Mouse (Mus musculus) hindbrain, embryonic 11.5 days (tissue): ENCODE measurements at regions not wholly inside any gene's neighbourhood (a gene's known extent, or its start where the extent isn't known, plus 50 kb on each side); places are given as distances from the start of the nearest gene placed in this dataset.

ENCODE experiments used
- ATAC-seq: fragments of 200-750 bp; cut with Nextera tagmentation; 2 replicates; pipeline ENCODE4 v1.8.0; 2017; ENCODE audit warnings: mild to moderate bottlenecking, moderate TSS enrichment, moderate library complexity; ENCODE audit not compliant: low FRiP score
- DNase-seq: peaks from one replicate; pipeline ENCODE4 v3.0.0-alpha.2; 2015; ENCODE audit warnings: low spot score
- H3K27ac ChIP-seq: fragments of 300-500 bp; sonication (generic); 2 replicates; pipeline ENCODE4 v1.5.1; 2014; ENCODE audit warnings: mild to moderate bottlenecking, low read depth, low read length
- H3K27me3 ChIP-seq: fragments of 300-500 bp; sonication (generic); 2 replicates; pipeline ENCODE4 v1.6.1; 2014; ENCODE audit warnings: mild to moderate bottlenecking, low read length, moderate library complexity, mixed read lengths; ENCODE audit not compliant: control insufficient read depth, insufficient read depth
- H3K36me3 ChIP-seq: fragments of 300-500 bp; sonication (generic); 2 replicates; pipeline ENCODE4 v1.6.1; 2014; ENCODE audit warnings: mild to moderate bottlenecking, low read length, moderate library complexity, mixed read lengths; ENCODE audit not compliant: control insufficient read depth, insufficient read depth
- H3K4me1 ChIP-seq: fragments of 300-500 bp; sonication (generic); replicated peaks from 2 replicates; pipeline ENCODE4 v1.6.1; 2014; ENCODE audit warnings: low read length, mixed read lengths; ENCODE audit not compliant: control insufficient read depth, insufficient read depth
- H3K4me2 ChIP-seq: fragments of 300-500 bp; sonication (generic); replicated peaks from 2 replicates; pipeline ENCODE4 v1.6.1; 2014; ENCODE audit warnings: mild to moderate bottlenecking, low read depth, low read length
- H3K4me3 ChIP-seq: fragments of 300-500 bp; sonication (generic); 2 replicates; pipeline ENCODE4 v1.5.1; 2014; ENCODE audit warnings: low read depth, low read length
- H3K9ac ChIP-seq: fragments of 300-500 bp; sonication (generic); 2 replicates; pipeline ENCODE4 v1.6.1; 2014; ENCODE audit warnings: low read depth, low read length
- H3K9me3 ChIP-seq: fragments of 300-500 bp; sonication (generic); 2 replicates; pipeline ENCODE4 v1.6.1; 2016; ENCODE audit warnings: low read length; ENCODE audit not compliant: control insufficient read depth
- whole genome bisulfite sequencing: fragments of 180-500 bp; shearing (Covaris S2); extraction: QIAGEN DNeasy Blood & Tissue Kit; methylation state at CpG from one replicate; pipeline ENCODE4 v1.1.7; 2014; 5-methylcytosine and 5-hydroxymethylcytosine counted together

DNA sequence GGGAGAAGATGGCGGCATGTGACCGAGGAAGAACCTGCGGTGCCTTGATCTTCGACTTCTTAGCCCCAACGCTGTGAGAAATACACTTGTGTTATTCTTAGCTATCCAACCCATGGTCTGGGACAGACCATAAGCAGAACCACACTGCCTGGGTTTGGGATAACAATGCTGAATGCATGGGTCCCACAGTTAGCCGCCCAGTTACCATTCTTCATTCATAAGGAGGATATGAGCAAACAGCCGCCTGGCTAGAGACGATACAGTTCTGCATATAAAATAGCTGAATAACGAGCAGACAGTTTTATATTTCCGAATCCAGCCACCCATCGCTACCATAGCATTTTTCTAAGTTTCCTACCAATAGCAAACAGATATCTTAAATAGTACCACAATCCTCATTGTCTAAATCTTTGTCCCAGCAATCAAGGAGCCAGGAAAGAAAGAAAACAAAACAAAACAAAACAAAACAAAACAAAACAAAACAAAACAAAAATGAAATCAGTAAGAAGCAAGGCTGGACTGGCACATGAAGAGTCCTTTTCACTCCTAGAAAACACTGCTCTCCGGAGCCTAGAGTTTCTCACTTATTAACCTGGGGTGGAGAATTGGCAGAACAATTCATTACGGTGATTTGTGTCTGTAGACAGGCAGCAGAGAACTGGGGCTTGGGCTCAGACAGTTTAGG is 85.2 kb upstream of the Cpm start:
- no peaks in the 10 kb centered on the region for H3K9me3 ChIP-seq
- WGBS, result 85% methylated on average over 13 of the region's 13 CpGs
- H3K27ac ChIP-seq, result no peak overlapping the region
- no peaks in the 10 kb centered on the region for H3K4me1 ChIP-seq
- no peak overlapping the region for H3K9ac ChIP-seq
- no peak overlapping the region for H3K4me3 ChIP-seq
- no peak overlapping the region for H3K4me2 ChIP-seq
- H3K36me3 ChIP-seq, result no peaks in the 10 kb centered on the region
- no peak for ATAC-seq
- H3K27me3 ChIP-seq, result no peaks in the 10 kb centered on the region
- no peak for DNase-seq

DNA sequence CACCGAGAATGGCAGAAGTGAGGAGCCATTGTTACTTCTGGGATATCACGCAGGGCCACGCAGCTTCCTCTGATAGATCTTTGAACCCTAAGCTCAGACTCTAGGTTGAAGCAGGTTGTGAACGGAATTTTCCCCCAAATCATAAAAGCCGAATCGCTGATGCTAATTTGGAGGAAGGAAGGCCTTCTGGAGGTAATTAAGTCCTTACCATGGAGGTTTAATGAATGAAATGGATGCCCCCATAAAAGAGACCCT is 85.7 kb upstream of the Cpm start:
- Histone ChIP-seq H3K9me3 (no peaks in the 10 kb centered on the region), H3K4me3 (no peak overlapping the region), H3K27ac (no peak overlapping the region), H3K4me1 (no peaks in the 10 kb centered on the region), H3K36me3 (no peaks in the 10 kb centered on the region), H3K27me3 (no peaks in the 10 kb centered on the region), H3K9ac (no peak overlapping the region), H3K4me2 (no peak overlapping the region)
- ATAC-seq (no peak), DNase-seq (no peak)
- WGBS, result 95% methylated on average over 6 of the region's 6 CpGs

DNA sequence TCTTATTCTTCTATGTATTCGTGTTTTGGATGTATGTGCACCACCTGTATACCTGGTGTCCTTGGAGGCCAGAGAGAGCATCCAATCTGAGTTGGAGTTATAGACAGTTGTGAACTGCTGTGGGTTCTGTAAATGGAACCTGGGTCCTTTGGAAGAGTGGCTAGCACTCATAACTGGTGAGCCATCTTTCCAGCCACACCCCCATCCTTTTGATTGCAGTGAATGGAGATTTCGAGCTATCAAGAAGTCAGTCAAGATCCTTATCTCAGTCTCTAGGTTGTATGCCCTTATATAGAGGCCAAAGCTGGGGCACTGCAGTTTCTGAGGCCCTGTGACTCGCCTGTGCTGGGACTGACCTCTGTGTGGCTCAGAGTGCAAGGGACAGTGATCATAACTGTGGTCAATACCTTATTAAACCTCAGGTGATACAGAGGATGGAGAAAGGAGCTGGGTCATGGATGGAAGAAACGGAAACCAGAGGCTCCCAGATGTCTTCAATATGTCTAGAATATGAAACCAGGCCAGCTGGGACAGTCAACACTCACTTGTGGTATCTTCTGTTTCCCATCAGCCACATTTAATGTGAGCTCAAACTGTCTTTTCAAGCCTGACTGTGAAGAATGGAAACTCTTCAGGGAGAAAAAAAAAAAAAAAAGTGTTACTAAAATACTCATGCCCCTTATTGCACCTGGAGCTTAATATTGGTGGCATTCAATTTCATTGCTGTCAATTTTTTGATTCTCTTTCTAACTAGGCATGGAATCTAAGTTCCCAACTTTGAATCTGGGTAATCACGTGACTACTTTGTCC is 86.2 kb upstream of the Cpm start:
- 80% methylated on average over 5 of the region's 5 CpGs for WGBS
- no peak for ATAC-seq
- Histone ChIP-seq H3K4me2 (no peak overlapping the region), H3K36me3 (no peaks in the 10 kb centered on the region), H3K4me1 (no peaks in the 10 kb centered on the region), H3K27ac (no peak overlapping the region), H3K9me3 (no peaks in the 10 kb centered on the region), H3K27me3 (no peaks in the 10 kb centered on the region), H3K9ac (no peak overlapping the region), H3K4me3 (no peak overlapping the region)
- DNase-seq, result no peak

DNA sequence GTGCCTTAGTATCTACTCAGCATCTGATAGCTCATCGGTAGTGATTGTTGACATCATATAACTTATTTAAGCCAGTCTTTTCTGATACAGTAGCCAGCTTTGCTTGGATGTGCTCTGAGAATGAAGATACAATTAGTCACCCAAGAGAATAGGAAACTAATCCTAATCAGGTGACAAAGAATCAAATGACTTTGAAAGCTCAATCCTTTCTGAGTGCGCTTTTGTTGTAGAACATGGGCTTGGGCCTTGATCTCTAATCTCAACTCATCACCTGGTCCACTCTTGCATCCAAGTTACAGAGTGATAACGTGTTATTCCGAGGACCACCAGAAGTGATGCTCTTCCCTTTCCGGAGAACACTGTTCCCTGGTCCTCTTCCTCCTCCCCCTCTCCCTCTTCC is 86.9 kb upstream of the Cpm start:
- H3K27me3 ChIP-seq, result no peaks in the 10 kb centered on the region
- ATAC-seq (no peak), DNase-seq (no peak)
- 84% methylated on average over 5 of the region's 5 CpGs for WGBS
- no peak overlapping the region for H3K27ac ChIP-seq
- H3K36me3 ChIP-seq, result no peaks in the 10 kb centered on the region
- H3K4me2 ChIP-seq, result no peak overlapping the region
- H3K9me3 ChIP-seq, result no peaks in the 10 kb centered on the region
- H3K4me3 ChIP-seq, result no peak overlapping the region
- no peak overlapping the region for H3K9ac ChIP-seq
- H3K4me1 ChIP-seq, result no peaks in the 10 kb centered on the region

DNA sequence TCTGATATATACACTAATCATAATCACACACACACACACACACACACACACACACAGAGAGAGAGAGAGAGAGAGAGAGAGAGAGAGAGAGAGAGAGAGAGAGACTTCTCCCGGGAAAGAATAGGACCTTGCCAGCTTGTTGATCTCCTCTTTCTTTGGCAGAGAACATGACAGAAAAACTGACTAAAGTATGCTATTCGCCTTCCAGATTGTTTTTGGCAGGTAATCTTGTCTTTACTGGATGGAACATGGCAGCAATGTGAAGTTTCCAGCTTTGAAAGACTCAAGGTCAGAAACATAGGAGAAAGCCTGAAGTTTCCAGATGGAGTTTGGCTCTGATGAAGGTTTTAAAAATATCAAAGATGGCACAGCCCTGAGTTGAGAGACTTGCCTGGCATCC is 87.8 kb upstream of the Cpm start:
- H3K9ac ChIP-seq, result no peak overlapping the region
- no peak overlapping the region for H3K4me3 ChIP-seq
- no peaks in the 10 kb centered on the region for H3K27me3 ChIP-seq
- H3K9me3 ChIP-seq, result no peaks in the 10 kb centered on the region
- H3K27ac ChIP-seq, result no peak overlapping the region
- ATAC-seq (no peak), DNase-seq (no peak)
- WGBS, result 70% methylated on average over 2 of the region's 2 CpGs
- no peak overlapping the region for H3K4me2 ChIP-seq
- H3K4me1 ChIP-seq, result no peaks in the 10 kb centered on the region
- no peaks in the 10 kb centered on the region for H3K36me3 ChIP-seq

DNA sequence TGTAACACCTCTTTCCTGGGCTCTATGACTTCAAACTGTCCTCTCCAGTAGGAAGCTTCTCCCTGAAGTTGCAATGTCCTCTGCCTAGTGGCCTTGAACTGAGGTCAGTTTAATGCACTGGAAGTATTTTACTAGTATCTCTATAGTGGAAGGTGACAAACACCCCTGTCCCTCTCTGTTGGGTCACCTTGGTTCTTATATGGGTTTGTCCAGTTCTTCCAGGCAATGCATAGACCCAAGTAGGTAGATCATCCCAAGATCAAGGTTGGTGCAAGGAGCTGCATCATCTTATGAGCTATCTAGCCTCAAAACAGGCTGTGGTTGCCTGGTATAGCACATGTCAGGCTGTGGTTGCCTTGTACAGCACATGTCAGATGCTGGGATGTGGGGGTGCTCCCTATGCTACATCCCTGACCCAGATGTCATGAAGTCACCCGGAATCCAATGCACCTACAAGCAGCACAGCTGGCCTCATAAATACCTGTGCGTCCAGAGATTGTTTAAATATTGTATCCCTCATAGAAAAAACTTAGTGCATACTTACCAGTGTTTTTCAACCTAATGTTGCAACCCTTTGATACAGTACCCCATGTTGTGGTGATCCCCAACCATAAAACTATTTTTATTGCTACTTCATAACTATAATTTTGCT is 88.4 kb upstream of the Cpm start:
- H3K9ac ChIP-seq, result no peak overlapping the region
- ATAC-seq, result no peak
- DNase-seq, result no peak
- WGBS, result 91% methylated on average over 2 of the region's 2 CpGs
- no peak overlapping the region for H3K4me2 ChIP-seq
- no peak overlapping the region for H3K4me3 ChIP-seq
- H3K27me3 ChIP-seq, result no peaks in the 10 kb centered on the region
- no peak overlapping the region for H3K27ac ChIP-seq
- H3K4me1 ChIP-seq, result no peaks in the 10 kb centered on the region
- no peaks in the 10 kb centered on the region for H3K9me3 ChIP-seq
- H3K36me3 ChIP-seq, result no peaks in the 10 kb centered on the region

DNA sequence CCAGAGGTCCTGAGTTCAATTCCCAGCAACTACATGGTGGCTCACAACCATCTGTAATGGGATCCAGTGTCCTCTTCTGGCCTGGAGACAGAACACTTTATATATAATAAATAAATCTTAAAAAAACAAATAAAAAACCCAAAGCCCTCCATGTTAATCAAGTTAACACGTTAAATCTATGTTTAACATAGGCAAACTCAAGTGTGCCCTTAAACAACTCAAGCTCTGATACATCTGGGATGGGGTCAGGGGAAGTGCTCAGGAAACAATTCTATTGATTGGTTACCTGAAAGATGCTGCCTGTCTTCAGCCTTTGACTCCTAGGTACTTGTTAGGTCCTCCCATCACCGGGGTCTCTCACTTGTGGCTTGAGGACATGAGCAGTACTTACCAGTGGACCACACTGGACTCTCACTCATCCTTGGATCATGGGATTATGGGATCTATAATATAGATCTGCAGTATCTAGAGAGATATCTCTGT is 89.1 kb upstream of the Cpm start:
- WGBS, result 86% methylated on average over 2 of the region's 2 CpGs
- no peak for DNase-seq

DNA sequence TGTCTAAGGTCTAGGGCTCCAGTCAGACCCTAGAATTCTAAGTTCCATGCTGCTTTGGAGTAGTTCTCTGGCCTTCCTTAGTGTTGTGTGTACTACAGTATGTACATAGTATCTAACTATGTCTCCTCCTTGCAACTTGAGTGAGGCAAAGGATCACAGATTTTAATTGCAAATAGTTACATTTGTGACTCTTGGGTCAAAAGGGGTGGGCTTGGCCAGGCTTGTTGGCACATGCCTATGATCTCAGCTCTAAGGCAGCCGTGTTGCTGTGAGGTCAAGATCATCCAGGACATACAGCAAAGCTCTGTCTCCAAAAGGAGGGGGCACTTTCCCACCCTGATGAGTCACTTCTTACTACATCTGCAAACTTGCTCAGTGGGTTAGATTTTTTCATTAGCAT is 89.8 kb upstream of the Cpm start:
- Histone ChIP-seq H3K27me3 (no peaks in the 10 kb centered on the region), H3K4me3 (no peak overlapping the region), H3K4me2 (no peak overlapping the region), H3K27ac (no peak overlapping the region), H3K9ac (no peak overlapping the region), H3K9me3 (no peaks in the 10 kb centered on the region), H3K4me1 (no peaks in the 10 kb centered on the region), H3K36me3 (no peaks in the 10 kb centered on the region)
- ATAC-seq, result no peak
- 85% methylated on average over 1 of the region's 1 CpGs for WGBS
- DNase-seq, result no peak

More for the DNA sequence above, 89.1 kb upstream of the Cpm start:
- Histone ChIP-seq H3K4me2 (no peak overlapping the region), H3K4me1 (no peaks in the 10 kb centered on the region), H3K36me3 (no peaks in the 10 kb centered on the region), H3K9me3 (no peaks in the 10 kb centered on the region), H3K4me3 (no peak overlapping the region), H3K27ac (no peak overlapping the region), H3K27me3 (no peaks in the 10 kb centered on the region), H3K9ac (no peak overlapping the region)
- no peak for ATAC-seq

DNA sequence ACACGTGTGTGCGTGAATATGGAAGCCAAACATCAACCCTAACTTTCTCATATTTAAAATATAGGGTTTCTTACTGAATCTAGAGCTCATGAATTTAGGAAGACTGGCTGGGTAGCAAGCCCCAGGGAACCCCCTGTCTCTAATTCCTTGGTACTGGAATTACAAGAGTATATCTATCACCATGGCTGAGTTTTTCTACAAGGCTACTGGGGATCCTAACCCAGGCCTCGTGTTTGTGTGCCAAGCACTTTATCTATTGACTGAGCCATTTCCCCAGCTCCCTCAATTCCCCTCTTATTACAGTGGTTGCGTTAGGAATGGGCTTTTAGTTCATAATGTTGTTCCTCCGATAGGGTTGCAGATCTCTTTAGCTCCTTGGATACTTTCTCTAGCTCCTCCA is 90.6 kb upstream of the Cpm start:
- Histone ChIP-seq H3K4me1 (no peaks in the 10 kb centered on the region), H3K36me3 (no peaks in the 10 kb centered on the region), H3K9me3 (no peaks in the 10 kb centered on the region), H3K9ac (no peak overlapping the region), H3K4me2 (no peak overlapping the region), H3K4me3 (no peak overlapping the region), H3K27ac (no peak overlapping the region), H3K27me3 (no peaks in the 10 kb centered on the region)
- DNase-seq (no peak), ATAC-seq (no peak)
- 87% methylated on average over 5 of the region's 5 CpGs for WGBS
